Mouse (Mus musculus): ENCODE measurements at regions not wholly inside any gene's neighbourhood (a gene's known extent, or its start where the extent isn't known, plus 50 kb on each side); places are given as distances from the start of the nearest gene placed in this dataset.
A peak's percentile ranks its signal among the peaks of the same experiment; 100 is the strongest.
"Not testable (repeated sequence)": the region's sequence is repeated elsewhere in the genome, so short reads cannot be mapped to it uniquely, and the experiment has no call there.

GRCm38 (mm10) chr14:86308949-86309543, 832.0 kb downstream of the Diaph3 start:
- no peak for DNase-seq

DNA sequence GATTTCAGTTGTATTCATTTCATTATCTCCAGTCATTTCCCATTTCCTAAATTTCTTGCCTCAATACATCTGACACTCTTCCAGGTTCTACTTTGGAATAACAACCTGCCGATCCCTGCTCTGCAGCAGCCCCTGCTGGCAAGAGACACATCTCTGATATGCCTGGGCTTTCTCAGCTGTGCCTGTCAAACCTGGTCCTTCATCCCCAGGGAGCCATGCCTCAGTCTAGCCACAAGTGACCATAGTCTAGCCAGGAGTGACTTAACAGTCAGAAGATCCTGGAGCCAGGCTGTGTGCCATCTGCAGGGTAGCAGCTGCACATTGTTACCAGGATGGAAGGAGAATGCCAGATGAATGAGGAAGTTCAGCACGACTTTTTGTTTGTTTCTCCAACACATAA, 833.2 kb downstream of the Diaph3 start:
- peak; percentile 97 for DNase-seq

- DNase-seq, result no peak
Measured at GRCm38 (mm10) chr14:86301666-86302065, 839.4 kb downstream of the Diaph3 start.

DNA sequence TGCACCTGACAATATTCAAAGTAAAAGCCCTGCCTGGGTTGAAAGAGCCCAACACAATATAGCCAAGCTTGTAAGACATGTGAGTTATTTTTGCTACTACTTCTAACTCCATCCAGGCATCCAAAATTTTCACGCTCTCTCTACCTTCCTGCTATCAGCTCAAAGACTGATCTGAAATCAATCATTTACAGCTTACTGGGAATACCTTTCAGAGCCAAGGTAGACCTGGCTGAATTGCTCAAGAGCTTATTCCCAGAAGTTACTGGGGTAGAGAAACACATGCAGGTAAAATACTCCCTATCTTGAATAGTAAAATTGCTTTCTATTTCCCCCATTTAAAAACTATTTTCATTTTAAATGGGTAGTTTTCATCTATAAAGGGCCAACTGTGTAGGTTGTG, 840.2 kb downstream of the Diaph3 start:
- no peak for DNase-seq

DNA sequence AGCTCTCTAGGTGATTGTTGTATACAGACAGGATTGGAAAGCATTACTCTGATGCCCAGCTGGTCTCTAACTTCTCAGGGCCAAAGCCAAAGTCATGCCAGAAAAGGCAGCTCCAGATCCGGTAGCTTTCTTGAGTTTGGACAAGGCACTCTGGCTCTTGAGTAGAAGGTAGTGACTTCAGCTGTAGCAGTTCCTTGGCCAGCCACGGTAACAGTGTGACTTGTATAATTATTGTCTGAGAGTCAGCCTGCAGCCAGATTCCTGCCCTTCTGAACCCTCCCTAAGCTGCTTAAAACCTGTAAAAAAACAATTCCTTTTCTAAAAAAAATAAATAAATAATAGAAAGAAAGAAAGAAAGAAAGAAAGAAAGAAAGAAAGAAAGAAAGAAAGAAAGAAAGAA, 843.0 kb downstream of the Diaph3 start:
- no peak for DNase-seq

- not testable (repeated sequence) for DNase-seq
Measured at GRCm38 (mm10) chr14:86294606-86295005, 846.4 kb downstream of the Diaph3 start.

DNA sequence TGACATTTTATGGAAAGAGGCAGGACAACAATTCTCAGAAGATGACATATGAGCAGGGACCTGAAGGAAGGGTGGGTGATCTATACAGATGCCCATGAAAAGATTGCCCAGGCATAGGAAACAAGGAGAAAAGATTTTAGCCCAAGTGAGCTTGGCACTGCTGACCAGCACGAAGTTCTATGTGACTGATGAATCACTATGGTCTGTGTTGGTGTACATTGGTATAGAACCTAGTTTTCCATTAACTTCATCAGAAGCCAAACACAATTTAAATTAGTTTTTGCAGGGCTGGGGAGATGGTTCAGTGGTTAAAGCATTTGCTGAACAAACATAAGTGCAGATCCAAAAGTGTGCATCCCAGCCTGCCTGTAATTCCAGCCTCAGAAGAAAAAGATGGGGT, 847.2 kb downstream of the Diaph3 start:
- DNase-seq, result no peak

- no peak for DNase-seq
Measured at GRCm38 (mm10) chr14:86293371-86293770, 847.7 kb downstream of the Diaph3 start.

GRCm38 (mm10) chr14:86290556-86290955, 850.5 kb downstream of the Diaph3 start:
- DNase-seq, result no peak

GRCm38 (mm10) chr14:86261640-86262230, 879.3 kb downstream of the Diaph3 start:
- no peak for DNase-seq

GRCm38 (mm10) chr14:86254196-86254595, 886.8 kb downstream of the Diaph3 start:
- no peak for DNase-seq

DNA sequence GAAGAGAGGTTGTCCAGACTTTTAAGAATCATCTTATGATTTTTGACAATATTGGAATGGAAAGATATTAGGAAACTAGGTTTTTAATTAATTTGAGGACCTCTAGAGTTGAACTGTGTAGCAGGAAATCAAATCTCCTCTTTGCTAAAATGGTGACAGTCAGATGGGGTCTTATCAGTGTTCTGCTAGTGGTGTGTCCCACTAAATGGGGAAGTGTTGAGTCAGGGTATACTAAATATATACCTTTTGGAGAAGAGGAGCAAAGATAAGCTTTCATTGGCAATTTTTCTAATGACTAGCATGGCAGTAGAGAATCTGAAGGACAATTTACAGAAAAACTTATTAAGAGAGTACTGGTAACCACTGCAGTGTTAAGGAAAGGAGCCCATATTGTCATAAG, 889.4 kb downstream of the Diaph3 start:
- no peak for DNase-seq

- DNase-seq, result no peak
Measured at GRCm38 (mm10) chr14:86247686-86248085, 893.3 kb downstream of the Diaph3 start.

GRCm38 (mm10) chr14:86246770-86247169, 894.3 kb downstream of the Diaph3 start:
- no peak for DNase-seq

GRCm38 (mm10) chr14:86243662-86244061, 897.4 kb downstream of the Diaph3 start:
- no peak for DNase-seq

- no peak for DNase-seq
Measured at GRCm38 (mm10) chr14:86242836-86243235, 898.2 kb downstream of the Diaph3 start.

- no peak for DNase-seq
Measured at GRCm38 (mm10) chr14:86239090-86239489, 901.9 kb downstream of the Diaph3 start.

GRCm38 (mm10) chr14:86233305-86233704, 907.7 kb downstream of the Diaph3 start:
- no peak for DNase-seq

DNA sequence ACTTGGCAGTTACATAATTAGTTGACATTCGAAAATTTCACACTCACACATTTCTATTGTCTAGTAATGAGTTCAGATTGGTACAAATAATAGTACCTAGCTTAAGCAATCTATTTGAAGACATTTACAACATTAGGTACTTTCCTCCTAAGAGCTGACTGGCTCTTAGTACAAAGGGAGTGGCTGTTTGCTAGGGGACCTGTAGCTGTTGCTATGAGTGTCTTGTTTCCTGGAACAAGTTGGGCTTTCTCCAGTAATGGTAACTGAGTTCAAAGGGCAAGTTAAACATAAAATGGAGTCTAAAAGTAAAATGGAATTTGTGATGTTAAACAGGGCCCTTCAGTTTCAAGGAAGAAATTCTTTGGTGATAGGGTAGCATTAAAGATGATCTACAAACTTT, 910.4 kb downstream of the Diaph3 start:
- no peak for DNase-seq

GRCm38 (mm10) chr14:86229755-86230154, 911.3 kb downstream of the Diaph3 start:
- DNase-seq, result no peak

GRCm38 (mm10) chr14:86215711-86216110, 925.3 kb downstream of the Diaph3 start:
- peak; percentile 56 for DNase-seq

DNA sequence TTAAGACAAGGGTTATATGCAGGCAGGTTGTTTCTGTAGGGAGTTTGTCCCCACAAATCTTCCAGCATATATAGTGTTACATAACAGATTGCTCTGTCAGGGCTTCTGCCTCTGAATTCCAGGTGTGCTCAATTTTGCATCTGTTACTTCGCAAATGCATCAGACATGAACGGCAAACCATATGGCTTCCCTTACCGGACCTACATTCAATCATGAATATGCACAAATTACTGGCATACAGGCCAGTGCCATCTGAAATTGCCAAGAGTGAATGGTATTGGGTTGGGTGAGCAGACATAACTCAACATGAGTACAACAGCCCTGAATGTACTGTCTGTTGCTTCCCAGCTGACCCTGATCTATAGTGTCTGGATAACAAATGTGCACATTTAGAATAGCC, 929.4 kb downstream of the Diaph3 start:
- DNase-seq, result peak; percentile 36

- no peak for DNase-seq
Measured at GRCm38 (mm10) chr14:86204582-86204981, 936.5 kb downstream of the Diaph3 start.

DNA sequence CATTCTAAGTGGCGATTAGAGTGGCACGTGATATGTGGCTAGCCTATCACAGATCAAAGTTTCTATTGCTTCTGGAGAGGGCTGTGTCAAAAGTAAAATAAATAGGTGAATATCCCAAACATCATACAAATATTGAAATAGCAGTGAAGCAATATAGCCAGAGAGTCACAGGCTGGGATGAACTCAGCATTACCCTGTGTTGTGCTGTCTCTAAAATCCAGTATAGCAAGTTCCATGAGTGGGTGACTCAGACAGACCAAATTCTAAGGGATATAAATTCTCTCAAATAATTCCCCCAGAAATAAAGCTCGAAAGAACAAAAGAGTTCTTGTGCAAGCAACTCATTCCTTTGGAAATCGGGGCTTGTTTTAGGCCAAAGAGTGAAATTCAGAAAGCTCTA, 943.2 kb downstream of the Diaph3 start:
- DNase-seq, result no peak
